Mouse (Mus musculus): ENCODE measurements at regions not wholly inside any gene's neighbourhood (a gene's known extent, or its start where the extent isn't known, plus 50 kb on each side); places are given as distances from the start of the nearest gene placed in this dataset.

DNA sequence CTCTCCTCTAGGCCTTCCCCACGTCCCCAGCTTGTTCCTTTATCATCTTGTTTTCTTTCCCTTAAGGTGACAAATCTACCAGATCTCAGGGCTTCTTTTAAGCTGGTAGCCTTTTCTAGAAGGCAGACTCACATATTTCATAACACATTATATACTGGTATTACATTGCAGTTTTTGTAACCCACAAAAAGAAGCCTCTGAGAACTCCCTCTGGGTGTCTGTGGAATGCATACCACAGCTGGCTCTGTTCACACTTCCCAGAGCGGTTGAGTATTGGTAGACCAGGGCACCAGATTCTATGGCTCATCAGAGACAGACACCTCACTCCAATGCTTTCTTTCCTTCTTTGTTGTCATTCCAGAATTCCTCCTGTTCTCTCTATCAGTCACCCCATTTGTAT lies 336.4 kb downstream of the Fam84a start:
- DNase-seq: no peak

DNA sequence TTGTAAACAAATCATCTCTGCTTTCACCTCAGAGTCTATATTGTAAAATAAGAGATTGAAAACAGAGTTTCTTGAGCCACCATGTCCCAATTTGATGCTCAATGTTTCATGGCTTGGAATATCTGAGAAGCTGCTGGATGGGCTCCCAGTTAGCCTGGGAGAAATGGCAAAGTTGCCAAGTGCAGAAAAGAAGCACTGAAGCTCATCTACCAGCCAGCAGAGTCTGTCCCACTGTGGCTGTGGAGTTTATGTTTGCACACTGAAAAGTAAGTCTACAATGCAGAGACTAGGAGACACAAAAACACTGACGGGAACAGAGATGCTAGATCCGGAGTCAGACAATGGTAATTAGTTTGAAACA lies 341.7 kb downstream of the Fam84a start:
- peak; percentile 7 for DNase-seq

DNA sequence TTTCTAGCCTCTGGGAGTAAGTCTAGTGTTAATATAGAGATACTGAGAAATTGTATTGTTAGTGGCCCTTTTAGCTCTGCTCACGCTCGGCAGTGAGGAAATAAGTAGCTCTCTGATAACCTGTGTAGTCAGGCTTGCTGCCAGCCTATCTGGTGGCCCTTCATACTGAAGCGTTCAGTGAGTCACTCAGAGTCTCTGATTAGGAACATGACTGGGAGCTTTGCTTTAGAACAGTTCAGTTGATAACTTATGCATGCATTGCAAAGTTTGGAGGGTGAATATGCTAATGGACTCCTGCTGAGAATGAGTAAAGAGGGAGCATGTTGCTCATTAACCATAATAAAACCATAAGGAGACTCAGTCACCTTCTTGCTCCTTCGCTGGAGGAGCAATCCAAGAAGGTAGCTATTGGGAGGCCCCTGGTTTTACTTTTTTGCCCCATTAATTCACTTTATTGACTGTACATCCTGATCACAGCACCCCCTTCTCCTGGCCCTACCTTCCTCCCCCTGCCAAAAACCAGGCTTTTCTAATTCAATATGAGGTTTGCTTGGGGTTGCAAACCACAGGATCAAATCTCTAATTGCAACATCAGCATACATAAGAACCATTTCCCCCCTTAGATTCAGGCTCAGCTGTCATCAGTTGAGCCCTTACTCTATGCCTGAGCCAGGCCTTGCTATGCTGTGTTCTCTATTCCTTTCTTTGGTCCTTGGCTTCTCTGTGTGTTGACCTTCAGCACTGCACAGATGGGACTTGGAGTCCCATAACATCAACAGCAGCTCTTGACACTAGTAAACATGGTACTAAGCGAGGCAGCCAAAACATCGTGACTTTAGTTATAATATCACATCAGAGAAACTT lies 342.3 kb downstream of the Fam84a start:
- DNase-seq: no peak

- DNase-seq: no peak
Observed at GRCm38 (mm10) chr12:13779752-13780151, 372.1 kb downstream of the Fam84a start.

GRCm38 (mm10) chr12:13776687-13777086 lies 375.2 kb downstream of the Fam84a start:
- no peak for DNase-seq

- no peak for DNase-seq
Observed at GRCm38 (mm10) chr12:13769696-13770095, 382.2 kb downstream of the Fam84a start.

DNA sequence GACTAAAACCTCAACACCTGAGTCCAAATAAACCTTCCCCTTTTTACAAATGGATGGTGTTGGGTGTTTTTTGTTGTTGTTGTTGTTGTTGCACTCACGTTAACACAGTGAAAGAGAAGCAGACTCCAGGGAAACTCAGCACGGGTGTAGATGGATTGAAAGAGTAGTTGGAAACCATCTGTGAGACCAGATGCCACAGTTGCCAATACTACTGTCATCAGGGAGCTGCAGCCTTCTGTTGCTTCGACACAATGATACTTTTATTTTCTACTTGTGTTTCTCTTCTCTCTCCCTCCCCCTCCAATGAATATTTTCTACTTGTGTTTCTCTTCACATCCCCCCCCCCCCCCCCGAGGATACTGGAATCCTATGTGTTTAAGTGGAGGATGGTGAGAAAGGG lies 382.7 kb downstream of the Fam84a start:
- no peak for DNase-seq

- no peak for DNase-seq
Observed at GRCm38 (mm10) chr12:13766486-13766885, 385.4 kb downstream of the Fam84a start.

GRCm38 (mm10) chr12:13753878-13754277 lies 398.0 kb downstream of the Fam84a start:
- DNase-seq: no peak

- no peak for DNase-seq
Observed at GRCm38 (mm10) chr12:13744323-13744931, 407.4 kb downstream of the Fam84a start.

GRCm38 (mm10) chr12:13729901-13730637 lies 421.8 kb downstream of the Fam84a start:
- no peak for DNase-seq

DNA sequence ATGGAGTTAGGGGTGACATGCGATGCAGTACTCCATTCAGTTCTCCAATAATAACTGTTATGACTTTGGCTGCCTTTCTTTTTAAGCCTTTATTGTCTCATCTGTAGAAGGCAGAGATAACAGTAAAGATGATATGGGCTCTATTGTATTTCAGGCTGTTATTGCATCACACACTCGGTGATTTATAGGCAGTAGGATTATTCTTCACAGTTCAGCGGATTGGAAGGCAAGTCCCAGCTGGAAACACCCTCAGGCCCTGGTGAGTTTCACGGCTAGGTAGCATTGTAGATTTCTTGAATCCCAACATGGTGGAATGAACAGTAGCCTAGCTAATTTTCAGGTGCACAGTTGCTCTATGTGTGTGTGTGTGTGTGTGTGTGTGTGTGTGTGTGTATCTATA lies 422.9 kb downstream of the Fam84a start:
- no peak for DNase-seq

DNA sequence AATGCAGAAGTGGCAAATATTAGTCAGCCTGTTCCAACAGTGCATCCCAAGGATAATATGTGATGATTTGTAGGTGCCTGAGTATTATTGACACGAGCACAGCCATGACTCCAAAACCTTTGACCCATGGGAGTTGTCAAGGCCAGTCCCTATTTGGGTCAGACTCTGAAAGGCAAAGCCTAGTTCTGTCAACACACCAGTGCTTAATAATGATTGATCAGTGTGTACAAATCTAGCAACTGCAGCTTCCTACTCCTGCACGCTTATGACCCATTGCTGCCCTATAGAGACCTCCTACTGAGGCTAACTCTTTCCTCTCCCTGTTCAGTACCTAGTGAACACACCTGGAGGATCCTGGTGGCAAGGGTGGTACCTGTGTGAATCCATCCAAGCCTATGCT lies 427.3 kb downstream of the Fam84a start:
- no peak for DNase-seq

DNA sequence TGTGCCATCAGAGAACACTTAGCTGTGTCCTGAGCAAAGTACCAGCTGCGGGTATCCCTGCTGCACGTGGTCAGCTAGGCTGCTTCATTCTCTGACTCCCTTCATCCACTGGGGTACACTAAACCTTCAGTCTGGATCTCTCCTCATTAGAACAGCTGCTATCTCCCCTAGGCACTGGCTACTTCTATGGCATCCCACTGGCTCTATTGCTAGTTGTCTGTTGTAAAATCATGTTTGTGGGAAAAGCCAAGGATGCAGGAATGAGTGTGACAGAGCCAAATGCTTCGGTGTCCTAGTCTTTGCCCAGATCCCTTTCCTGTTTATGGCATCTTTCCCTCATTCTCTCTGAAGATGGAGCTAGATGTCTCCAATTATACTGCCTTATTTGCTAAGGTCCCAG lies 440.9 kb downstream of the Nbas start:
- no peak for DNase-seq

GRCm38 (mm10) chr12:13707747-13708146 lies 438.8 kb downstream of the Nbas start:
- DNase-seq: no peak

DNA sequence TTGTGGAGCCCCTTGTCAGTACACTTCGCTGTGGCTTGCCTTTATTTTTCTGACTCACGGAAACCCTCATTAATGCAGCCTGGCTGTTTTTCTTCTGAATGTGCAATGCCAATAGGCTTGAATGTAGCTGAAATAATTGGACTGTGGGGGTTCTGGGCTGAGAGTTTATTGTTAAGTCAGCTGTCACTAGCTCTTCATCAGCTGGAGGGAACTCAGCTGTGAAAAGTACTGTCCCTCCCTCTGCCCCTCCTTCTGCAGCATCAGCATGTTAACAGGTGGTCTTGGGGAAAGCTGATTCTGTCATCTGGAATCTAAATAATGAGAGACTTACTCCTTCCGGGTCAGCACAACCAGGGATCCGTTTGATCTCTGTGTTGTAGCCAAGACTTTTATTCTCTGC lies 437.6 kb downstream of the Nbas start:
- DNase-seq: no peak

- DNase-seq: no peak
Observed at GRCm38 (mm10) chr12:13703604-13704003, 434.7 kb downstream of the Nbas start.

DNA sequence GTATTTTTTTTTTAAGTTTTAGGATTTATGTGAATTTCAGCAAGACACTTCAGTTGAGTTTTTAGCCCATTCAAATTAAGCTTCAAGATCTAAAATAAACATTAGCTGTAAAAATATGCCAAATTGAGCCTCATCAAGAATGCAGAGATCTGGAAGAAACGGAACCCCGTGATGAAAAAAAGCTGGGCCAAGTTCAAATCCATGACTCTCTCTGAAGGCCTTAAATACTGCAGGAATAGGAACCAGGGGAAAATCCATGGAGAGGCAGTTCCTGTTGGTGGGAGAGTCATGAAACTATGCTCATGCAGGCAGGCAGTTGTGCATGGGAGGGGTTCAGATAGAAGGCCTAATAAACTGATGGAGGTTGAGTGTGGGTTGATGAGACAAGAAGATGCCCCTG lies 430.9 kb downstream of the Nbas start:
- no peak for DNase-seq

- DNase-seq: no peak
Observed at GRCm38 (mm10) chr12:13698834-13699233, 429.9 kb downstream of the Nbas start.

- no peak for DNase-seq
Observed at GRCm38 (mm10) chr12:13691394-13692165, 422.6 kb downstream of the Nbas start.

- no peak for DNase-seq
Observed at GRCm38 (mm10) chr12:13677266-13677665, 408.3 kb downstream of the Nbas start.

GRCm38 (mm10) chr12:13669453-13669852 lies 400.5 kb downstream of the Nbas start:
- DNase-seq: no peak

- no peak for DNase-seq
Observed at GRCm38 (mm10) chr12:13668485-13669022, 399.6 kb downstream of the Nbas start.

All from lung, postnatal 14 days (tissue).